In the genomic region with DNA sequence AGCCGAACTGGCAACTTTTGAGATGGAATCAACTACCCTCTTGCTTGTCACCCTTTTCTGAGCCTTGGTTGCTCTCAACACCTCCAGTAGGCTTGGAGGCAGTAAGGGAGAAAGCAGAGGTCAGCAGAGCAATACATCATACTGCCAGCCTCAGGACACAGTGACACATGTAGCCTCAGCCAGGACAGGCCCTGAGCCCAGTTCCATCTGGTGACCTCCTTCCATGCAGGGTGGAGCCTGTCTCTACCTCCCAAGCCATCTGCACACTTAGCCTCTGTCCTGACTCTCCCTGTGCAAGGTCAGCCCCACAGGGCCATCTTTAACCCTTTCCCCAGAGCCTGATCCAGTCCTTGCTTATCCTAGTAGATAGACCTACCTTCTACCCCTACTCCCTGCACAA, we compare ENCODE assay signal across 25 mouse cellular contexts. TPM values are rescaled to one million over a fixed set of nuclear protein-coding genes. Genes with fewer than 3 reads are reported as not detected.
DNase-seq lines count a peak whose midpoint lies in the region.
"Had no signal": no experiment of that assay in that cellular context is flagged by ENCODE, and none has a peak within 500 bp of the region (broad histone marks: within the 10 kb centered on the region; RNA-seq: fewer than 3 reads in every experiment).

No protein-coding gene starts in this region.

- peak; percentile 74 for DNase-seq in adrenal gland, adult 2 months
- no peak for DNase-seq in adrenal gland, adult 18-20 months (ENCODE audit: low spot score in 2 of 2)
- DNase-seq in adipocyte (ENCODE audit: low spot score), result peak; percentile 22
- DNase-seq in brain, adult 2 months (ENCODE audit: low read depth, low spot score), result peak; percentile 41
- peak; percentile 32 for DNase-seq in cerebellum, adult 9-11 months
- DNase-seq in natural killer cell, adult 2 months (ENCODE audit: low spot score in 2 of 2), result no peak
- DNase-seq in kidney, adult 8-10 months, result no peak
- DNase-seq: heart, postnatal 14 days; kidney, adult 9 months; kidney, postnatal 25 days; layer of hippocampus, adult 9-11 months; lung, adult 18-20 months; lung, postnatal 14 days had no signal

RNA-seq across cellular contexts. Expression of a gene that starts 1.2 kb away (rescaled TPM):
- not detected for total RNA-seq in adrenal gland, adult 2 months (2021)
- polyA plus RNA-seq in adrenal gland, adult 2 months (2012; rRNA removed), result not detected in 2 replicates
- not detected for total RNA-seq in adrenal gland, adult 18-20 months (2021)
- total RNA-seq: ES-E14; heart, postnatal 14 days; megakaryocyte-erythroid progenitor cell, adult 5-6 weeks had no signal
- polyA plus RNA-seq: CD4-positive, CD25-positive, alpha-beta regulatory T cell, adult 4 months; erythroblast, embryonic 14.5 days; heart, embryonic 11.5 days; intestine, embryonic 14.5 days; limb, embryonic 11.5 days; liver, embryonic 11.5 days; midbrain, embryonic 15.5 days; myocyte; Patski; small intestine, adult 2 months had no signal

Comparison
In these comparisons a context has a peak if more than half of its experiments do, and no peak if none do; other contexts are left out.
1. DNase-seq: peak in adrenal gland, adult 2 months (single experiment), adipocyte (single experiment), brain, adult 2 months (single experiment) and cerebellum, adult 9-11 months (single experiment); none in adrenal gland, adult 18-20 months (0 of 2), natural killer cell, adult 2 months (0 of 2) and kidney, adult 8-10 months (0 of 2).